Mouse (Mus musculus) heart, embryonic 16.5 days (tissue): ENCODE measurements around the gene Ccdc77. TPM values are rescaled to one million over a fixed set of nuclear protein-coding genes. Genes with fewer than 3 reads are reported as not detected.

Source experiments
- ATAC-seq: fragments of 200-750 bp; cut with Nextera tagmentation; replicated peaks from 2 replicates; pipeline ENCODE4 v1.8.0; 2017; ENCODE audit warnings: moderate number of reproducible peaks; ENCODE audit not compliant: insufficient read depth, low FRiP score; ENCODE audit errors: extremely low read depth
- H3K27ac ChIP-seq: fragments of 300-500 bp; sonication (generic); 2 replicates; pipeline ENCODE4 v1.5.1; 2014; ENCODE audit warnings: mild to moderate bottlenecking, low read length, control low read depth, moderate library complexity
- H3K27me3 ChIP-seq: fragments of 300-500 bp; sonication (generic); 2 replicates; pipeline ENCODE4 v1.6.1; 2014; ENCODE audit warnings: low read length, mixed read lengths; ENCODE audit not compliant: control insufficient read depth, insufficient read depth
- H3K36me3 ChIP-seq: fragments of 300-500 bp; sonication (generic); 2 replicates; pipeline ENCODE4 v1.6.1; 2014; ENCODE audit not compliant: control insufficient read depth, insufficient read depth
- H3K4me1 ChIP-seq: fragments of 300-500 bp; sonication (generic); 2 replicates; pipeline ENCODE4 v1.6.1; 2014; ENCODE audit warnings: low read length, mixed read lengths; ENCODE audit not compliant: control insufficient read depth, insufficient read depth
- H3K4me2 ChIP-seq: fragments of 300-500 bp; sonication (generic); 2 replicates; pipeline ENCODE4 v1.6.1; 2014; ENCODE audit warnings: low read depth, mild to moderate bottlenecking, control low read depth, low read length
- H3K4me3 ChIP-seq: fragments of 300-500 bp; sonication (generic); 2 replicates; pipeline ENCODE4 v1.5.1; 2014; ENCODE audit warnings: mild to moderate bottlenecking, control low read depth, low read length
- H3K9ac ChIP-seq: fragments of 300-500 bp; sonication (generic); 2 replicates; pipeline ENCODE4 v1.6.1; 2014; ENCODE audit warnings: low read length, control low read depth
- H3K9me3 ChIP-seq: fragments of 300-500 bp; sonication (generic); replicated peaks from 2 replicates; pipeline ENCODE4 v1.6.1; 2016; ENCODE audit warnings: low read length; ENCODE audit not compliant: control insufficient read depth
- WGBS: fragments of 180-500 bp; shearing (Covaris S2); extraction: QIAGEN DNeasy Blood & Tissue Kit; methylation state at CpG from one replicate; pipeline ENCODE4 v1.1.7; 2014; 5-methylcytosine and 5-hydroxymethylcytosine counted together
- polyA plus RNA-seq: library from polyadenylated mRNA; unstranded; fragments of >200 nt; fragmentation: Nextera tagmentation; extraction: Ambion mirVana; gene quantifications from 2 replicates; pipeline ENCODE4 v1.2.1, GENCODE M21; 2015

The Ccdc77 gene
- polyA plus RNA-seq, 1 experiment from 2014 or later: 21.0 TPM

DNA sequence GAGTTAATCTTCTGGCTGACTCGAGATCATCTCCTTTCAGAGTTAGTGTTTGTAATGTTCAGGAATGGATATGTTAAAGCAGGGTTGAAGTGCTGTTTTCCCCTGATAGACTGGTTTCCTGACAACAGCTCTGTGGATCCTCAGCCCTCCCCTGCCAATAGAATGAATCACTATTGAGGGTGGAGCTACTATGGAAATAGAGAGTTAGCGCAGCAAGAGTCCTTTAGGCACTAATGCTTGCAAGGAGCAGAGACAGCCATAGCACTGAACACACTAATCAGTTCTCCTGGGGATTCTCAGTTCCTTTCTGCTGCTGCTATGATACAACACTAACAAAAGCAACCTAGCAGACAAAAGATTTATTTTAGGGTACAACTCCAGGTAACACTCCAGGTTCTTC is 43.8 kb downstream of the Ccdc77 start:
- H3K4me2 ChIP-seq: no peak overlapping the region
- no peaks in the 10 kb centered on the region for H3K27me3 ChIP-seq
- no peak overlapping the region for H3K27ac ChIP-seq
- H3K9ac ChIP-seq: no peak overlapping the region
- H3K4me1 ChIP-seq: no peaks in the 10 kb centered on the region
- WGBS: 59% methylated on average over 2 of the region's 2 CpGs
- H3K36me3 ChIP-seq: peaks cover 8% of the 10 kb centered on the region
- H3K4me3 ChIP-seq: no peak overlapping the region
- no peak for ATAC-seq
- H3K9me3 ChIP-seq: no peaks in the 10 kb centered on the region

DNA sequence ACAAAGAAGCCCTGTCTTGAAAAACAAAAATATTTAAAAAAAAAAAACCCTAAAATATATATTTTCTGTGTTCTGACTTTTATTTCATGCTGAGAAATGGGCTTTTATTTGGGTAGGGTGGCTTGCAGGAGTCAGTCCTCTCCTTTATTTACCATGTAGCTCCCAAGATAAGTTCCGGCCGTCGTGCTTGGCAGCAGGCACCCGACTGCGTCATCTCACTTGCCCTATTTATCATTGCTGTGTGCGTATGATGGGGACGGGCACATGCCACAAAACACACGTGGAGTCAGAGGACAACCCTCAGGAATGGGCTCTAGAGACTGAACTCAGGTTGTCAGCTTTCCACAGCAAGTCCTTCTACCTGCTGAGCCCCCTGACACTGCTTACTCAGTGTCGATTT is 45.0 kb downstream of the Ccdc77 start:
- 76% methylated on average over 9 of the region's 9 CpGs for WGBS
- H3K4me3 ChIP-seq: no peak overlapping the region
- H3K36me3 ChIP-seq: no peaks in the 10 kb centered on the region
- no peak overlapping the region for H3K27ac ChIP-seq
- no peak for ATAC-seq
- no peaks in the 10 kb centered on the region for H3K4me1 ChIP-seq
- H3K27me3 ChIP-seq: no peaks in the 10 kb centered on the region
- H3K4me2 ChIP-seq: no peak overlapping the region
- no peaks in the 10 kb centered on the region for H3K9me3 ChIP-seq
- H3K9ac ChIP-seq: no peak overlapping the region

DNA sequence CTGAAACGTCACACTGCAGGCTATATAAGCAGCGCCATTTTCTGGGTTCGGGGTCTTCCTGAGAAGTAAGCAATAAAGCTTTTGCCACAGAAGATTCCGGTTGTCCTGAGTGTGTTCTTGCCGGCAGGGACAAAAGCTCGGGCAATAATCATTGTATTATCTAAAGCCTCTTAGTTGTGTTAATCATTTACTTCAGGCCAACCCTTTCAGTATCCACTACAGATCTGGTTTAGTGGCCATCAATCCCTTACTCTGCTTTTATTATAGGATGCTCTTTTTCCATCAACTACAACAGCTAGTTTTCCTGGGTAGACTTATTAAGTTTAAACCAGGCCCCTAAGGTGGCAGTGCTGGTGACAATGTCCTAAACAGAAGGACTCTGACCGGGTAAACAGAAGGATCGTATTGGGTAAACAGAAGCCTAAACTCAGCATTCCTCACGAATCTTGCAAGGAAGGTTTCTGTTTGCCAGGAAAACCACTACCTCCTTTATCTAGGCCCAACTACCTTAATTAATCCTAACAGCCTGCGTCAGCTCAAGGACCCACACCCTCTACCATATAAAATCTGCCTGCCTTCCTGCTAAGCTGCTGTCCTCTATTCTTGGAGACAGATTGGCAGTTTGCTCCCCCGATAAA is 45.8 kb downstream of the Ccdc77 start:
- Histone ChIP-seq H3K27ac (no peak overlapping the region), H3K4me3 (no peak overlapping the region), H3K4me2 (no peak overlapping the region), H3K36me3 (no peaks in the 10 kb centered on the region), H3K9me3 (no peaks in the 10 kb centered on the region), H3K4me1 (no peaks in the 10 kb centered on the region), H3K27me3 (no peaks in the 10 kb centered on the region), H3K9ac (no peak overlapping the region)
- whole genome bisulfite sequencing: 79% methylated on average over 11 of the region's 11 CpGs
- no peak for ATAC-seq

DNA sequence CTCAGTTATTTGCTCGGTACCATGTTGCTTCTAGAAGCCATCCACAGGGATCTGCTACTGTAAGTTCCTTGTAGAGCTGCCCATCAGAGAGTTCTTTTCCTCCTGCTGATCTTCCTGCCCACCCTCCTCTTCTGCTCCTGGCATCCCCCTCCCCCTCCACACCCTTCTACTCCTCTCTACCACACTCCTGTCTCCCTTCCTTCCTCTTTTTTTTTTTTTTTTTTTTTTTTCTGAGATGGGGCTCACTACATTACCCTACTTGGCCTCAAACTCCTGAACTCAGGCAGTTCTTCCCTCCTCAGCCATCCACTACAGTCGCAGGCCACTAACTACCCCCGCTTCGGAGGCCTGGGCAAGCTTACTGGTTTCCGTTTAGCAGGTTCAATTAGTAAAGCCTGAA is 51.7 kb downstream of the Ccdc77 start:
- H3K4me1 ChIP-seq: peaks cover 5% of the 10 kb centered on the region; the same call in 1 of the 2 replicates
- H3K4me3 ChIP-seq: no peak overlapping the region
- H3K36me3 ChIP-seq: no peaks in the 10 kb centered on the region
- H3K27me3 ChIP-seq: no peaks in the 10 kb centered on the region
- no peak overlapping the region for H3K4me2 ChIP-seq
- no peak for ATAC-seq
- H3K9ac ChIP-seq: no peak overlapping the region
- H3K27ac ChIP-seq: no peak overlapping the region
- WGBS: 79% methylated on average over 5 of the region's 5 CpGs
- no peaks in the 10 kb centered on the region for H3K9me3 ChIP-seq

DNA sequence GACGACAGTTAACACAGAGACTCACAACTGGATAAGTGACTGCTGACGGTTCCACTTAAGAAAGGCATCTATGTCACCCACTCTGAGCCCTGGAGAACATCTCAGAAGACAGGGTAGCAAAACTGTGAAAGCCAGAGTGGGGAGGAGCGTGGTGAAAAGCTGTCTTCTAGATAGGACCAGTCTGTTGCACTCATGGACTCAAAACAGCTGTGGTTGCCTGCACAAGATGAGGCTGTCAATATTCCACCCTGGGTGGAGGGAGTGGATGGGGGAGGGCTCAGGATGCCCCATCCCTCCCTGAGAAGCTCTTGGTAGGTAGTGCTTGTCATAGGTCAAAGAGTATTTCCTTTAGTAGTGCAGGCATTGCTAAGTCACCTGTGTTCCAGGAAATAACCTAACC is 54.4 kb downstream of the Ccdc77 start:
- peak; percentile 37; the same call in 1 of the 2 replicates for ATAC-seq
- WGBS: 26% methylated on average over 3 of the region's 3 CpGs
- Histone ChIP-seq H3K4me3 (no peak overlapping the region), H3K4me2 (peak overlapping the region; percentile 39), H3K9ac (no peak overlapping the region), H3K4me1 (peaks cover 11% of the 10 kb centered on the region; the same call in 1 of the 2 replicates), H3K36me3 (no peaks in the 10 kb centered on the region), H3K27me3 (no peaks in the 10 kb centered on the region), H3K9me3 (no peaks in the 10 kb centered on the region), H3K27ac (no peak overlapping the region)

DNA sequence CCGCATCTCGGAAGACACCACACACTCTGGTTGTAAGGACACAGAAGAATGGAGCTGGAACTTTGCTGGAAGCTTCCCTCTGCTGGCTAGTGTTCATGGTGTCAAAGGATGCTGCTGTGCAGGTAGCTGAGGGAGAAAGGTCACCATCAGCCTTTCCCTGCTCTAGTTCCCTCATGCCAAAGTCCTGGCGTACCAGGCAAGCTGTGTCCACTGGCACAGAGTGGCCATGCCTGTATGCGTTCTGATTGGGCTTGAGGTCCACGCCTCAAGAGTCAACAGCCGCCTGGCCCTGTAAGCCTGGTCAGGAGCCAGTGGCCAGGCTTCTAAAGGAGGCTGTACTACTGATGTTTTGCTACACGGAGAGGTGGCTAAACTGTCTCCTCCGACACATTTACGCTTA is 54.8 kb downstream of the Ccdc77 start:
- ATAC-seq: no peak
- no peak overlapping the region for H3K9ac ChIP-seq
- no peaks in the 10 kb centered on the region for H3K27me3 ChIP-seq
- H3K4me1 ChIP-seq: peaks cover 11% of the 10 kb centered on the region; the same call in 1 of the 2 replicates
- H3K9me3 ChIP-seq: no peaks in the 10 kb centered on the region
- no peak overlapping the region for H3K4me3 ChIP-seq
- peak overlapping the region; percentile 1; the same call in 1 of the 2 replicates for H3K27ac ChIP-seq
- H3K4me2 ChIP-seq: peak overlapping the region; percentile 39
- WGBS: 42% methylated on average over 9 of the region's 9 CpGs
- no peaks in the 10 kb centered on the region for H3K36me3 ChIP-seq

DNA sequence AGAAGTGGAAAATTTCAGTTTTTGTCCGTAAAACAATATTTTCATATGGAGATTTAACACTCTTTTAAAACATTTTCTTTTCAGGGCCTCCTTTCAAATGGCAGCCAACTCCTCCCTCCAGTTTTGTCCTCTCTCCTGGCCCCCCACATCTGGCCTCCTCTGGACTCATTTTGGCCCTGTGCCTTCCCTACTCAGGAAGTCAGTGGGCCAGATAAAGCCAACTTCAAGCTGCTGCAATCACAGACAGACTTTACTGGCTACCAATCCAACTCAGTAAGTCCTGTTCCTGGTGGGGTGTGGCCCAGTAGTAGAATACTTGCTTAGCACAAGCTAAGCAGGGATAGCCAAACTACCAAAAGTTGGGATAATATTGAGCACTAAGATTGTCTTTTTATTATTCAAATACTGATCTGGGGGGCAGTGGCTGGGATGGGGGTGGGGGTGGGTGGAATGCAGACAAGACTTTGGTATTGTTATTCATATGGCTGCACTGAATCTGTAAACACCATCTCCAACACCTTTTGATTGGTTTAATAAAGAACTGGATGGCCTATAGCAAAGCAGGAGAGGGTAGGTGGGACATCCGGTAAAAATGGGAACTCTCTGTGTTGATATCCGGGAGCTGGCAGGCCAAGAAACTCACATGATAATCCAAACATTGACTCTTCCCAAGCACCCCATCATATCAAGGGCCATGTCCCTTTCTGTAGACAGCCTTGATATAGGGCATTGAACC is 57.1 kb downstream of the Ccdc77 start:
- Histone ChIP-seq H3K9ac (no peak overlapping the region), H3K4me1 (peaks cover 11% of the 10 kb centered on the region; the same call in 1 of the 2 replicates), H3K27ac (no peak overlapping the region), H3K27me3 (no peaks in the 10 kb centered on the region), H3K4me3 (no peak overlapping the region), H3K9me3 (no peaks in the 10 kb centered on the region), H3K4me2 (no peak overlapping the region), H3K36me3 (no peaks in the 10 kb centered on the region)
- 81% methylated on average over 3 of the region's 3 CpGs for WGBS
- ATAC-seq: no peak

DNA sequence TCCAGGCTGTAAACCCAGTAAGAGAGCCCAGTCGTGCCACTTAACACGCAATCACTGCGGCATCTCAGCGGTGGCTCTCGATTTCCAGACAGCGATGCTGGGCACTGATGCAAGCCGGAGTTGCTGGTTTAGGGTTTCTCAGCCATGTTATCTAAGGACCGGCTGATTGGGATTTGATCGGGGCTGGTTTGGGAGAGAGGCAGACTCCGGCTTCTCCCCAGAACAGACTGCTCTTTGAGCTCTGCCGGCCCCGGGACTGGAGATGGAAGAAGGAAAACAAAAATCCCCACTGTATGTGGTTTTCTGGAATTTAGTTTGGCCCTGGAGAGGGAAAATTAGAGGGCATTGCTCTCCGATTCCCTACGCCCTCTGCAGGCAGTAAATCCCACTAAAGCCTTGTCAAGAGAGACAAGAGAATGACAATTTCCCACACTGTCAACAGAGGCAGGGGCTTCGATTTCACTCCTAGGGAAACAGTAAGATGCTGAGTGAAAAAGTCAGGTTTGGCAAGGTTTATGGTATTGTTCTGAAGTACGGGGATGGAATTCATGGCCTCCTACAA is 61.3 kb downstream of the Ccdc77 start:
- 16% methylated on average over 16 of the region's 16 CpGs for WGBS
- no peaks in the 10 kb centered on the region for H3K27me3 ChIP-seq
- no peaks in the 10 kb centered on the region for H3K9me3 ChIP-seq
- H3K36me3 ChIP-seq: no peaks in the 10 kb centered on the region
- ATAC-seq: no peak
- no peak overlapping the region for H3K4me3 ChIP-seq
- peak overlapping the region; percentile 48 for H3K4me2 ChIP-seq
- peaks cover 6% of the 10 kb centered on the region; the same call in 1 of the 2 replicates for H3K4me1 ChIP-seq
- no peak overlapping the region for H3K27ac ChIP-seq
- H3K9ac ChIP-seq: peak overlapping the region; percentile 31; the same call in 1 of the 2 replicates

DNA sequence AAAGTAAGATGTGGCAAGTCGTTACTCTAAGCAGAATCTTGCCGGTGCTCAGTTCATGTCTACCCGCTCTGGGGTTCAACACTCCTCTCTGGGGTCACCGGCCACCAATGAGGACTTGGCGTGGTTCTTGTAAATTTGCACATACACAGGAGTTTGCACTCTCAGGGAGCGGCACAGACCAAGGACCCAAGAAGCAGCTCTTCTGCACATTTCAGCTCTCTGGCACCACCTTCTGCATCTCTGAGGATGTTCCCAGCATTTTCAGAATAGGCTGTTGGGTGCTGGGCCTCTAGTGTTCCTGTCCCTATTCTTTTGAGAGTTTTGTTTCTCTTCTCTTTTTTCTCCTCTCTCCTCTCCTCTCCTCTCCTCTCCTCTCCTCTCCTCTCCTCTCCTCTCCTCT is 63.0 kb downstream of the Ccdc77 start:
- Histone ChIP-seq H3K4me3 (no peak overlapping the region), H3K9me3 (no peaks in the 10 kb centered on the region), H3K36me3 (no peaks in the 10 kb centered on the region), H3K4me2 (no peak overlapping the region), H3K4me1 (no peaks in the 10 kb centered on the region; the same call in 1 of the 2 replicates), H3K9ac (no peak overlapping the region), H3K27me3 (no peaks in the 10 kb centered on the region), H3K27ac (no peak overlapping the region)
- WGBS: 26% methylated on average over 6 of the region's 6 CpGs
- ATAC-seq: 0 out of 2 replicates have a peak, but pooled peaks have one; percentile 52
